Mouse (Mus musculus) liver, embryonic 14.5 days (tissue): ENCODE results near the gene Olfr9.

Experiments
- CTCF ChIP-seq: IDR thresholded peaks from 2 replicates; pipeline ENCODE4 v1.5.1; 2016; ENCODE audit warnings: antibody characterized with exemption, low read depth, control low read depth
- EP300 ChIP-seq: IDR thresholded peaks from 2 replicates; pipeline ENCODE4 v1.6.1; 2016; ENCODE audit warnings: antibody characterized with exemption, low read depth

DNA sequence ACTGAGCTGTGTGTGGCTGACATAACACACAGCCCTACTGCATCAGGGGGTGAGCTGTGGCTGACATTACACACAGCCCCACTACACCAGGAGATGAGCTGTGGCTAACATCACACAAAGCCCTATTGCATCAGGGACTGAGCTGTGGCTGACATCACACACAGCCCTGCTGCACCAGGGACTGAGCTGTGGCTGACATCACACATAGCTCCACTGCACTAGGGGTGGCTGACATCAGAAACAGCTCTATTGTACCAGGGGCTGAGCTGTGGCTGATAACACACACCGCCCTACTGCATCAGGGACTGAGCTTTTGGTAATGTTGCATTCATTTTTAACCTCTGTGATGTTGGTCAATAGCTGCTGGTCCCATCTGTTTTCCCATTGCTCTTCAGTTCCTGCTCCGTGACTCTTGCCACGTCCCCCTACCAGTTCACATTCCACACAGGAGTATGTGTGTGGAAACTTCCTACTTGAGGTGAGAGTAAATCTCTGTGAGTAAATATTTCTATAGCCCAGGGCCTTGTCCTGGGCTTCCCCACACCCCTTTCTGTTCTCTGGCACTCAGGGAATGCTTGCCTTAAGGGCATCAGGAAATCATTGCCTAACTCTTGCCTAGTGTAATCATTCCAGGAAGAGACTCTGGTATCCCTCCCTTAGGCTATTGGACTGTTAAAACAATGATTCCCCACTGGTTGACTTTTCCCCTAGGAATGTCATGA lies 8.4 kb upstream of the Olfr9 start:
- TF ChIP-seq CTCF = no peak
- no peak for TF ChIP-seq EP300
